Mouse (Mus musculus): ENCODE data around the gene Syt2. TPM values are rescaled to one million over a fixed set of nuclear protein-coding genes. Genes with fewer than 3 reads are reported as not detected.

Gene Syt2
- polyA plus RNA-seq, 1 experiment from 2014 or later = 1.0 TPM

- Histone ChIP-seq H3K36me3 (ENCODE audit: insufficient read depth) (no peaks in the 10 kb centered on the region), H3K27ac (ENCODE audit: low read depth) (no peak overlapping the region), H3K9me3 (ENCODE audit: low read depth, low read length) (no peaks in the 10 kb centered on the region), H3K4me1 (ENCODE audit: insufficient read depth) (peaks cover 12% of the 10 kb centered on the region; the same call in 1 of the 2 replicates), H3K4me3 (ENCODE audit: low read depth, low read length) (no peak overlapping the region), H3K27me3 (ENCODE audit: insufficient read depth, low read length) (peaks cover 64% of the 10 kb centered on the region), H3K9ac (no peak overlapping the region), H3K4me2 (no peak overlapping the region)
- ATAC-seq (ENCODE audit: insufficient read depth) = no peak
- DNase-seq = no peak
- WGBS = 26% methylated on average over 7 of the region's 7 CpGs
- no peak for TF ChIP-seq CTCF (IDR thresholded peaks at IDR 0.05; ENCODE audit: low read depth)
These were observed 1.1 kb downstream of the Syt2 start for GRCm38 (mm10) chr1:134647591-134647990.

GRCm38 (mm10) chr1:134650816-134651215, 4.3 kb downstream of the Syt2 start:
- no peak overlapping the region for H3K4me2 ChIP-seq
- no peak for TF ChIP-seq CTCF (IDR thresholded peaks at IDR 0.05; ENCODE audit: low read depth)
- peaks cover 54% of the 10 kb centered on the region for H3K27me3 ChIP-seq (ENCODE audit: insufficient read depth, low read length)

GRCm38 (mm10) chr1:134651268-134651850, 4.9 kb downstream of the Syt2 start:
- Histone ChIP-seq H3K9me3 (ENCODE audit: low read depth, low read length) (no peaks in the 10 kb centered on the region), H3K36me3 (ENCODE audit: insufficient read depth) (no peaks in the 10 kb centered on the region), H3K9ac (no peak overlapping the region), H3K4me1 (ENCODE audit: insufficient read depth) (peaks cover 12% of the 10 kb centered on the region; the same call in 1 of the 2 replicates), H3K27ac (ENCODE audit: low read depth) (no peak overlapping the region), H3K4me2 (no peak overlapping the region), H3K27me3 (ENCODE audit: insufficient read depth, low read length) (peaks cover 48% of the 10 kb centered on the region), H3K4me3 (ENCODE audit: low read depth, low read length) (no peak overlapping the region)
- WGBS = 45% methylated on average over 13 of the region's 13 CpGs
- peak; percentile 32 for ATAC-seq (ENCODE audit: insufficient read depth)
- no peak for TF ChIP-seq CTCF (IDR thresholded peaks at IDR 0.05; ENCODE audit: low read depth)
- DNase-seq = peak; percentile 50

More at GRCm38 (mm10) chr1:134650816-134651215, 4.3 kb downstream of the Syt2 start:
- WGBS = 73% methylated on average over 5 of the region's 5 CpGs
- Histone ChIP-seq H3K4me3 (ENCODE audit: low read depth, low read length) (no peak overlapping the region), H3K9ac (no peak overlapping the region), H3K27ac (ENCODE audit: low read depth) (no peak overlapping the region), H3K4me1 (ENCODE audit: insufficient read depth) (peaks cover 12% of the 10 kb centered on the region; the same call in 1 of the 2 replicates), H3K9me3 (ENCODE audit: low read depth, low read length) (no peaks in the 10 kb centered on the region), H3K36me3 (ENCODE audit: insufficient read depth) (no peaks in the 10 kb centered on the region)
- DNase-seq (no peak), ATAC-seq (ENCODE audit: insufficient read depth) (no peak)

- H3K27me3 ChIP-seq (ENCODE audit: insufficient read depth, low read length) = peaks cover 43% of the 10 kb centered on the region
- H3K4me2 ChIP-seq = no peak overlapping the region
- ATAC-seq (ENCODE audit: insufficient read depth) (peak; percentile 73), DNase-seq (peak; percentile 67)
- 36% methylated on average over 4 of the region's 4 CpGs for WGBS
- no peaks in the 10 kb centered on the region for H3K9me3 ChIP-seq (ENCODE audit: low read depth, low read length)
- H3K4me1 ChIP-seq (ENCODE audit: insufficient read depth) = peaks cover 8% of the 10 kb centered on the region; the same call in 1 of the 2 replicates
- H3K36me3 ChIP-seq (ENCODE audit: insufficient read depth) = no peaks in the 10 kb centered on the region
- no peak overlapping the region for H3K27ac ChIP-seq (ENCODE audit: low read depth)
- no peak overlapping the region for H3K9ac ChIP-seq
- TF ChIP-seq CTCF (IDR thresholded peaks at IDR 0.05; ENCODE audit: low read depth) = no peak
- no peak overlapping the region for H3K4me3 ChIP-seq (ENCODE audit: low read depth, low read length)
These were observed 5.4 kb downstream of the Syt2 start for GRCm38 (mm10) chr1:134651851-134652398.

GRCm38 (mm10) chr1:134653603-134654257, 7.3 kb downstream of the Syt2 start:
- Histone ChIP-seq H3K27ac (ENCODE audit: low read depth) (no peak overlapping the region), H3K36me3 (ENCODE audit: insufficient read depth) (no peaks in the 10 kb centered on the region), H3K9ac (no peak overlapping the region), H3K27me3 (ENCODE audit: insufficient read depth, low read length) (peaks cover 25% of the 10 kb centered on the region), H3K9me3 (ENCODE audit: low read depth, low read length) (no peaks in the 10 kb centered on the region), H3K4me3 (ENCODE audit: low read depth, low read length) (no peak overlapping the region), H3K4me1 (ENCODE audit: insufficient read depth) (peaks cover 7% of the 10 kb centered on the region; the same call in 1 of the 2 replicates), H3K4me2 (no peak overlapping the region)
- no peak for TF ChIP-seq CTCF (IDR thresholded peaks at IDR 0.05; ENCODE audit: low read depth)
- WGBS = 32% methylated on average over 10 of the region's 10 CpGs
- ATAC-seq (ENCODE audit: insufficient read depth) = no peak
- no peak for DNase-seq

GRCm38 (mm10) chr1:134658841-134659240, 12.4 kb downstream of the Syt2 start:
- 16% methylated on average over 7 of the region's 7 CpGs for WGBS
- H3K27me3 ChIP-seq (ENCODE audit: insufficient read depth, low read length) = peaks cover 5% of the 10 kb centered on the region
- DNase-seq (no peak), ATAC-seq (ENCODE audit: insufficient read depth) (no peak)
- no peaks in the 10 kb centered on the region for H3K36me3 ChIP-seq (ENCODE audit: insufficient read depth)
- no peak overlapping the region for H3K9ac ChIP-seq
- H3K27ac ChIP-seq (ENCODE audit: low read depth) = no peak overlapping the region
- no peaks in the 10 kb centered on the region for H3K9me3 ChIP-seq (ENCODE audit: low read depth, low read length)
- H3K4me2 ChIP-seq = no peak overlapping the region
- no peak for TF ChIP-seq CTCF (IDR thresholded peaks at IDR 0.05; ENCODE audit: low read depth)
- no peak overlapping the region for H3K4me3 ChIP-seq (ENCODE audit: low read depth, low read length)
- H3K4me1 ChIP-seq (ENCODE audit: insufficient read depth) = no peaks in the 10 kb centered on the region

GRCm38 (mm10) chr1:134660163-134660562, 13.7 kb downstream of the Syt2 start:
- Histone ChIP-seq H3K9ac (no peak overlapping the region), H3K9me3 (ENCODE audit: low read depth, low read length) (no peaks in the 10 kb centered on the region), H3K4me3 (ENCODE audit: low read depth, low read length) (no peak overlapping the region), H3K4me2 (no peak overlapping the region), H3K27ac (ENCODE audit: low read depth) (no peak overlapping the region), H3K4me1 (ENCODE audit: insufficient read depth) (no peaks in the 10 kb centered on the region), H3K36me3 (ENCODE audit: insufficient read depth) (no peaks in the 10 kb centered on the region), H3K27me3 (ENCODE audit: insufficient read depth, low read length) (no peaks in the 10 kb centered on the region)
- WGBS = 27% methylated on average over 7 of the region's 7 CpGs
- ATAC-seq (ENCODE audit: insufficient read depth) (no peak), DNase-seq (no peak)
- TF ChIP-seq CTCF (IDR thresholded peaks at IDR 0.05; ENCODE audit: low read depth) = no peak
